In genomic region chr1:36244058-36244827, GRCm38 (mm10) we compare ENCODE assay signal across 8 mouse cellular contexts. TPM values are rescaled to one million over a fixed set of nuclear protein-coding genes. Genes with fewer than 3 reads are reported as not detected.
DNase-seq lines count a peak whose midpoint lies in the region; ATAC-seq and TF ChIP-seq lines count a peak whose summit lies in the region.

Gene Uggt1, minus strand, starts transcription at chr1:36244720.

- H3K9me3 ChIP-seq in embryonic facial prominence, embryonic 14.5 days (ENCODE audit: control insufficient read depth, low read length) = no peaks in the 10 kb centered on the region
- no peaks in the 10 kb centered on the region for H3K9me3 ChIP-seq in limb, embryonic 13.5 days
- H3K9me3 ChIP-seq in midbrain, embryonic 16.5 days (replicated peaks; ENCODE audit: control insufficient read depth, low read length, poor library complexity, severe bottlenecking) = no peaks in the 10 kb centered on the region

- TF ChIP-seq CTCF in heart, adult 2 months (IDR thresholded peaks at IDR 0.05) = no peak

- H3K4me3 ChIP-seq in embryonic facial prominence, embryonic 14.5 days (ENCODE audit: low read depth, low read length) = peak within 1 kb of the TSS; percentile 77
- H3K4me3 ChIP-seq in heart, adult 2 months = peak within 1 kb of the TSS; percentile 100
- peak within 1 kb of the TSS; percentile 95 for H3K4me3 ChIP-seq in limb, embryonic 13.5 days
- H3K4me3 ChIP-seq in midbrain, embryonic 16.5 days (ENCODE audit: low read depth, low read length) = peak within 1 kb of the TSS; percentile 81

- TF ChIP-seq POLR2A in heart, adult 2 months (IDR thresholded peaks at IDR 0.05; ENCODE audit: insufficient read depth, low read depth, low read length) = peak; percentile 43; the same call in 1 of the 2 replicates

- WGBS in embryonic facial prominence, embryonic 14.5 days = 3% methylated on average over 37 of the region's 49 CpGs
- 2% methylated on average over 49 of the region's 49 CpGs for WGBS in heart, adult 2 months
- 3% methylated on average over 49 of the region's 49 CpGs for WGBS in limb, embryonic 13.5 days
- WGBS in midbrain, embryonic 16.5 days = 3% methylated on average over 49 of the region's 49 CpGs

- H3K9ac ChIP-seq in embryonic facial prominence, embryonic 14.5 days (ENCODE audit: low read depth, low read length) = peak within 1 kb of the TSS; percentile 84
- H3K9ac ChIP-seq in heart, adult 2 months (ENCODE audit: low read depth, low read length) = peak within 1 kb of the TSS; percentile 76
- peak within 1 kb of the TSS; percentile 86 for H3K9ac ChIP-seq in limb, embryonic 13.5 days
- peak within 1 kb of the TSS; percentile 81 for H3K9ac ChIP-seq in midbrain, embryonic 16.5 days (ENCODE audit: low read depth, low read length)

- ATAC-seq in embryonic facial prominence, embryonic 14.5 days (ENCODE audit: low read depth) = peak; percentile 98
- ATAC-seq in limb, embryonic 13.5 days (ENCODE audit: low FRiP score, low read depth) = peak; percentile 96
- peak; percentile 98 for ATAC-seq in midbrain, embryonic 16.5 days

- H3K79me2 ChIP-seq in heart, adult 2 months (replicated peaks; ENCODE audit: control insufficient read depth, insufficient read depth, low read length) = 0 out of 2 replicates have a peak, but pooled peaks cover 2% of the 10 kb centered on the region

- peak within 1 kb of the TSS; percentile 59 for H3K4me2 ChIP-seq in embryonic facial prominence, embryonic 14.5 days (ENCODE audit: low read depth, low read length)
- H3K4me2 ChIP-seq in limb, embryonic 13.5 days (replicated peaks) = peak within 1 kb of the TSS; percentile 86
- H3K4me2 ChIP-seq in midbrain, embryonic 16.5 days (ENCODE audit: low read length) = peak within 1 kb of the TSS; percentile 80

- no peaks in the 10 kb centered on the region for H3K27me3 ChIP-seq in embryonic facial prominence, embryonic 14.5 days (replicated peaks; ENCODE audit: control insufficient read depth, insufficient read depth, low read length)
- no peaks in the 10 kb centered on the region for H3K27me3 ChIP-seq in heart, adult 2 months (ENCODE audit: control insufficient read depth, insufficient read depth, low read length)
- H3K27me3 ChIP-seq in limb, embryonic 13.5 days = no peaks in the 10 kb centered on the region
- H3K27me3 ChIP-seq in midbrain, embryonic 16.5 days (ENCODE audit: control insufficient read depth, insufficient read depth, low read depth, low read length) = no peaks in the 10 kb centered on the region

- intact Hi-C loops in heart, adult 2 months (cut with DNase I) = loop anchor here (2.0 to 10.0 kb wide), 3 partner anchors 33 to 1751 kb away; partner anchors contain the start of genes Eif5b and Txndc9

- H3K36me3 ChIP-seq in embryonic facial prominence, embryonic 14.5 days (ENCODE audit: control insufficient read depth, insufficient read depth, low read length) = no peaks in the 10 kb centered on the region
- H3K36me3 ChIP-seq in heart, adult 2 months (ENCODE audit: control insufficient read depth, insufficient read depth, low read length) = no peaks in the 10 kb centered on the region; the same call in 1 of the 2 replicates
- H3K36me3 ChIP-seq in limb, embryonic 13.5 days = no peaks in the 10 kb centered on the region
- no peaks in the 10 kb centered on the region for H3K36me3 ChIP-seq in midbrain, embryonic 16.5 days (ENCODE audit: control insufficient read depth, insufficient read depth, low read length)

- H3K4me1 ChIP-seq in embryonic facial prominence, embryonic 14.5 days (ENCODE audit: control insufficient read depth, insufficient read depth, low read length) = peaks cover 11% of the 10 kb centered on the region
- H3K4me1 ChIP-seq in heart, adult 2 months (ENCODE audit: control insufficient read depth, insufficient read depth, low read length) = no peaks in the 10 kb centered on the region
- H3K4me1 ChIP-seq in limb, embryonic 13.5 days = peaks cover 18% of the 10 kb centered on the region
- H3K4me1 ChIP-seq in midbrain, embryonic 16.5 days (ENCODE audit: control insufficient read depth, insufficient read depth, low read length) = peaks cover 12% of the 10 kb centered on the region

- H3K27ac ChIP-seq in embryonic facial prominence, embryonic 14.5 days (replicated peaks; ENCODE audit: low read depth, low read length) = peak within 1 kb of the TSS; percentile 79
- peak within 1 kb of the TSS; percentile 73 for H3K27ac ChIP-seq in heart, adult 2 months
- peak within 1 kb of the TSS; percentile 73 for H3K27ac ChIP-seq in limb, embryonic 13.5 days
- peak within 1 kb of the TSS; percentile 78 for H3K27ac ChIP-seq in midbrain, embryonic 16.5 days (ENCODE audit: low read length)

- TF ChIP-seq EP300 in heart, adult 2 months (IDR thresholded peaks at IDR 0.05; ENCODE audit: insufficient read depth, low read depth, low read length) = 0 out of 2 replicates have a peak, but pooled peaks have one; percentile 18

- DNase-seq in 3T3-L1 (ENCODE audit: low read depth, low spot score) = peak; percentile 98
- DNase-seq in adrenal gland, postnatal 4 days (ENCODE audit: low spot score in 2 of 2) = peak; percentile 77 to 91
- DNase-seq in embryonic facial prominence, embryonic 14.5 days (ENCODE audit: low spot score) = peak; percentile 98
- peak; percentile 91 to 95 for DNase-seq in heart, adult 2 months
- DNase-seq in kidney, adult 8-10 months = peak; percentile 95 to 96
- DNase-seq in spleen, postnatal 10 days (ENCODE audit: low spot score in 2 of 2) = peak; percentile 84 to 94

RNA-seq across cellular contexts. Expression of gene Uggt1, which starts in this region (rescaled TPM):
- 10 to 100 TPM; 53.6 to 61.0 TPM for total RNA-seq in adrenal gland, postnatal 4 days (2021)
- polyA plus RNA-seq in embryonic facial prominence, embryonic 14.5 days (2014; fragmentation: Nextera tagmentation; extraction: Ambion mirVana) = 71.2 and 74.1 TPM in 2 replicates
- 10 to 100 TPM; 28.4 to 29.8 TPM for total RNA-seq in heart, adult 2 months (2021)
- polyA plus RNA-seq in heart, adult 2 months (2012; rRNA removed) = 7.3 and 17.5 TPM in 2 replicates
- polyA plus RNA-seq in limb, embryonic 13.5 days (2015; fragmentation: Nextera tagmentation; extraction: Ambion mirVana) = 52.4 and 54.6 TPM in 2 replicates
- polyA plus RNA-seq in midbrain, embryonic 16.5 days (2015; fragmentation: Nextera tagmentation; extraction: Ambion mirVana) = 45.3 and 46.6 TPM in 2 replicates

Comparison
In these comparisons a context has a peak if more than half of its experiments do, and no peak if none do; other contexts are left out.
1. Peak in every context shown above with its lines: DNase-seq, ATAC-seq, H3K4me3 ChIP-seq and H3K27ac ChIP-seq.